Mouse (Mus musculus) kidney, embryonic 15.5 days (tissue): ENCODE measurements around the gene Tle6. TPM values are rescaled to one million over a fixed set of nuclear protein-coding genes. Genes with fewer than 3 reads are reported as not detected.

Experiments used
- ATAC-seq: fragments of 200-750 bp; cut with Nextera tagmentation; replicated peaks from 2 replicates; pipeline ENCODE4 v1.8.0; 2017; ENCODE audit warnings: moderate TSS enrichment; ENCODE audit not compliant: low FRiP score
- H3K27ac ChIP-seq: fragments of 300-500 bp; sonication (generic); 2 replicates; pipeline ENCODE4 v1.5.1; 2015; ENCODE audit warnings: mild to moderate bottlenecking, inconsistent platforms
- H3K27me3 ChIP-seq: fragments of 300-500 bp; sonication (generic); 2 replicates; pipeline ENCODE4 v1.6.1; 2015; ENCODE audit warnings: inconsistent platforms
- H3K36me3 ChIP-seq: fragments of 300-500 bp; sonication (generic); 2 replicates; pipeline ENCODE4 v1.6.1; 2015; ENCODE audit warnings: inconsistent platforms
- H3K4me1 ChIP-seq: fragments of 300-500 bp; sonication (generic); 2 replicates; pipeline ENCODE4 v1.6.1; 2015; ENCODE audit warnings: inconsistent platforms
- H3K4me2 ChIP-seq: fragments of 300-500 bp; sonication (generic); 2 replicates; pipeline ENCODE4 v1.6.1; 2015; ENCODE audit warnings: moderate library complexity, mild to moderate bottlenecking, inconsistent platforms
- H3K4me3 ChIP-seq: fragments of 300-500 bp; sonication (generic); replicated peaks from 2 replicates; pipeline ENCODE4 v1.5.1; 2015; ENCODE audit warnings: mild to moderate bottlenecking, inconsistent platforms
- H3K9ac ChIP-seq: fragments of 300-500 bp; sonication (generic); 2 replicates; pipeline ENCODE4 v1.6.1; 2015; ENCODE audit warnings: mild to moderate bottlenecking, inconsistent platforms
- H3K9me3 ChIP-seq: fragments of 300-500 bp; sonication (generic); replicated peaks from 2 replicates; pipeline ENCODE4 v1.6.1; 2016; ENCODE audit warnings: inconsistent platforms
- WGBS: fragments of 180-500 bp; shearing (Covaris S2); methylation state at CpG from one replicate; pipeline ENCODE4 v1.1.7; 2015; ENCODE audit warnings: mixed read lengths; 5-methylcytosine and 5-hydroxymethylcytosine counted together
- polyA plus RNA-seq: library from polyadenylated mRNA; unstranded; fragments of >200 nt; fragmentation: Nextera tagmentation; extraction: Ambion mirVana; gene quantifications from 2 replicates; pipeline ENCODE4 v1.2.1, GENCODE M21; 2015

Gene Tle6
- polyA plus RNA-seq, 1 experiment from 2014 or later, result 16.8 TPM

- 77% methylated on average over 3 of the region's 3 CpGs for WGBS
- Histone ChIP-seq H3K4me2 (no peak overlapping the region), H3K27me3 (no peaks in the 10 kb centered on the region), H3K4me1 (peaks cover 31% of the 10 kb centered on the region), H3K4me3 (no peak overlapping the region), H3K27ac (no peak overlapping the region), H3K36me3 (peaks cover 1% of the 10 kb centered on the region), H3K9ac (no peak overlapping the region), H3K9me3 (no peaks in the 10 kb centered on the region)
- no peak for ATAC-seq
Observed at GRCm38 (mm10) chr10:81556282-81556681, 44.6 kb downstream of the Tle6 start.

- no peaks in the 10 kb centered on the region for H3K27me3 ChIP-seq
- no peak overlapping the region for H3K4me3 ChIP-seq
- no peak overlapping the region for H3K9ac ChIP-seq
- ATAC-seq, result no peak
- H3K4me1 ChIP-seq, result peaks cover 25% of the 10 kb centered on the region
- H3K4me2 ChIP-seq, result no peak overlapping the region
- H3K36me3 ChIP-seq, result no peaks in the 10 kb centered on the region
- WGBS, result 79% methylated on average over 6 of the region's 6 CpGs
- H3K9me3 ChIP-seq, result no peaks in the 10 kb centered on the region
- no peak overlapping the region for H3K27ac ChIP-seq
Observed at GRCm38 (mm10) chr10:81553807-81554755, 46.8 kb downstream of the Tle6 start.

GRCm38 (mm10) chr10:81553232-81553631 lies 47.6 kb downstream of the Tle6 start:
- ATAC-seq, result no peak
- H3K9ac ChIP-seq, result no peak overlapping the region
- H3K4me1 ChIP-seq, result peaks cover 20% of the 10 kb centered on the region
- 82% methylated on average over 5 of the region's 5 CpGs for WGBS
- H3K9me3 ChIP-seq, result no peaks in the 10 kb centered on the region
- H3K27ac ChIP-seq, result no peak overlapping the region
- H3K27me3 ChIP-seq, result no peaks in the 10 kb centered on the region
- no peaks in the 10 kb centered on the region for H3K36me3 ChIP-seq
- no peak overlapping the region for H3K4me2 ChIP-seq
- no peak overlapping the region for H3K4me3 ChIP-seq

- 4% methylated on average over 12 of the region's 12 CpGs for WGBS
- ATAC-seq, result peak; percentile 89
- H3K4me1 ChIP-seq, result peaks cover 20% of the 10 kb centered on the region
- H3K27ac ChIP-seq, result peak overlapping the region; percentile 67
- H3K4me3 ChIP-seq, result no peak overlapping the region
- H3K9me3 ChIP-seq, result no peaks in the 10 kb centered on the region
- H3K4me2 ChIP-seq, result peak overlapping the region; percentile 21; the same call in 1 of the 2 replicates
- no peaks in the 10 kb centered on the region for H3K36me3 ChIP-seq
- no peak overlapping the region for H3K9ac ChIP-seq
- H3K27me3 ChIP-seq, result no peaks in the 10 kb centered on the region
Observed at GRCm38 (mm10) chr10:81551597-81552102, 49.2 kb downstream of the Tle6 start.

GRCm38 (mm10) chr10:81550257-81550656 lies 50.6 kb downstream of the Tle6 start:
- no peak overlapping the region for H3K4me2 ChIP-seq
- H3K9me3 ChIP-seq, result no peaks in the 10 kb centered on the region

GRCm38 (mm10) chr10:81548944-81549343 lies 51.9 kb downstream of the Tle6 start:
- Histone ChIP-seq H3K9me3 (no peaks in the 10 kb centered on the region), H3K4me3 (no peak overlapping the region), H3K27ac (no peak overlapping the region), H3K36me3 (no peaks in the 10 kb centered on the region), H3K4me1 (peaks cover 29% of the 10 kb centered on the region), H3K27me3 (no peaks in the 10 kb centered on the region), H3K4me2 (no peak overlapping the region), H3K9ac (no peak overlapping the region)
- ATAC-seq, result no peak
- 69% methylated on average over 5 of the region's 5 CpGs for WGBS

More at GRCm38 (mm10) chr10:81550257-81550656, 50.6 kb downstream of the Tle6 start:
- 19% methylated on average over 7 of the region's 7 CpGs for WGBS
- H3K4me3 ChIP-seq, result no peak overlapping the region
- no peaks in the 10 kb centered on the region for H3K27me3 ChIP-seq
- no peaks in the 10 kb centered on the region for H3K36me3 ChIP-seq
- H3K27ac ChIP-seq, result no peak overlapping the region
- H3K4me1 ChIP-seq, result peaks cover 25% of the 10 kb centered on the region
- ATAC-seq, result no peak
- H3K9ac ChIP-seq, result no peak overlapping the region

- H3K27me3 ChIP-seq, result no peaks in the 10 kb centered on the region
- 92% methylated on average over 13 of the region's 13 CpGs for WGBS
- H3K9me3 ChIP-seq, result no peaks in the 10 kb centered on the region
- H3K4me2 ChIP-seq, result no peak overlapping the region
- no peak overlapping the region for H3K27ac ChIP-seq
- no peak for ATAC-seq
- no peak overlapping the region for H3K4me3 ChIP-seq
- no peak overlapping the region for H3K9ac ChIP-seq
- H3K36me3 ChIP-seq, result no peaks in the 10 kb centered on the region
- H3K4me1 ChIP-seq, result peaks cover 42% of the 10 kb centered on the region
Observed at GRCm38 (mm10) chr10:81546788-81547571, 53.9 kb downstream of the Tle6 start.

- Histone ChIP-seq H3K4me3 (no peak overlapping the region), H3K27me3 (no peaks in the 10 kb centered on the region), H3K9ac (no peak overlapping the region), H3K4me1 (peaks cover 42% of the 10 kb centered on the region), H3K27ac (no peak overlapping the region), H3K36me3 (no peaks in the 10 kb centered on the region), H3K4me2 (no peak overlapping the region), H3K9me3 (no peaks in the 10 kb centered on the region)
- WGBS, result 76% methylated on average over 5 of the region's 5 CpGs
- no peak for ATAC-seq
Observed at GRCm38 (mm10) chr10:81546332-81546731, 54.5 kb downstream of the Tle6 start.

GRCm38 (mm10) chr10:81545161-81545747 lies 55.6 kb downstream of the Tle6 start, which contains the start of gene Gna11:
Gene Gna11, minus strand, starts transcription at chr10:81545190.
- no peaks in the 10 kb centered on the region for H3K27me3 ChIP-seq
- peak within 1 kb of the TSS; percentile 98 for H3K4me3 ChIP-seq
- peak within 1 kb of the TSS; percentile 91 for H3K27ac ChIP-seq
- no peaks in the 10 kb centered on the region for H3K9me3 ChIP-seq
- peak; percentile 96 for ATAC-seq
- WGBS, result under 1% methylated on average over 58 of the region's 59 CpGs
- H3K4me1 ChIP-seq, result peaks cover 37% of the 10 kb centered on the region
- H3K36me3 ChIP-seq, result 0 out of 2 replicates have a peak, but pooled peaks cover 2% of the 10 kb centered on the region
- peak within 1 kb of the TSS; percentile 95 for H3K9ac ChIP-seq
- H3K4me2 ChIP-seq, result peak within 1 kb of the TSS; percentile 88

- peak overlapping the region; percentile 88 for H3K27ac ChIP-seq
- H3K9ac ChIP-seq, result peak overlapping the region; percentile 95
- WGBS, result under 1% methylated on average over 87 of the region's 93 CpGs
- H3K9me3 ChIP-seq, result no peaks in the 10 kb centered on the region
- peaks cover 37% of the 10 kb centered on the region for H3K4me1 ChIP-seq
- H3K4me2 ChIP-seq, result peak overlapping the region; percentile 88
- H3K4me3 ChIP-seq, result peak overlapping the region; percentile 98
- peaks cover 7% of the 10 kb centered on the region; the same call in 1 of the 2 replicates for H3K36me3 ChIP-seq
- no peaks in the 10 kb centered on the region for H3K27me3 ChIP-seq
- ATAC-seq, result peak; percentile 44
Observed at GRCm38 (mm10) chr10:81544296-81545160, 56.3 kb downstream of the Tle6 start.

GRCm38 (mm10) chr10:81543633-81544032 lies 57.2 kb downstream of the Tle6 start:
- 89% methylated on average over 1 of the region's 1 CpGs for WGBS
- Histone ChIP-seq H3K4me1 (peaks cover 37% of the 10 kb centered on the region), H3K9ac (peak overlapping the region; percentile 95), H3K27me3 (no peaks in the 10 kb centered on the region), H3K27ac (no peak overlapping the region), H3K9me3 (no peaks in the 10 kb centered on the region), H3K36me3 (peaks cover 15% of the 10 kb centered on the region), H3K4me2 (peak overlapping the region; percentile 88), H3K4me3 (peak overlapping the region; percentile 98)
- ATAC-seq, result no peak
